Mouse (Mus musculus) ES-Bruce4 (cell line): ENCODE results near the gene Dusp5. TPM values are rescaled to one million over a fixed set of nuclear protein-coding genes. Genes with fewer than 3 reads are reported as not detected.

ENCODE experiments used
- H3K27ac ChIP-seq: 2 replicates; pipeline ENCODE4 v1.5.1; 2012; ENCODE audit warnings: low read length, inconsistent platforms; ENCODE audit not compliant: insufficient read depth
- H3K27me3 ChIP-seq: 2 replicates; pipeline ENCODE4 v1.6.1; 2012; ENCODE audit warnings: mild to moderate bottlenecking, low read length, inconsistent platforms; ENCODE audit not compliant: control insufficient read depth, poor library complexity, insufficient read depth, severe bottlenecking
- H3K36me3 ChIP-seq: 2 replicates; pipeline ENCODE4 v1.6.1; 2012; ENCODE audit warnings: inconsistent platforms, mild to moderate bottlenecking, low read length, moderate library complexity; ENCODE audit not compliant: control insufficient read depth, poor library complexity, insufficient read depth, severe bottlenecking
- H3K4me1 ChIP-seq: one replicate; pipeline ENCODE4 v1.8.1; 2011; ENCODE audit warnings: low read length; ENCODE audit not compliant: control insufficient read depth, insufficient read depth
- H3K4me3 ChIP-seq: 2 replicates; pipeline ENCODE4 v1.5.1; 2011; ENCODE audit warnings: low read depth, mild to moderate bottlenecking, low read length
- H3K9ac ChIP-seq: 2 replicates; pipeline ENCODE4 v1.6.1; 2012; ENCODE audit warnings: low read depth, mild to moderate bottlenecking, inconsistent platforms; ENCODE audit not compliant: poor library complexity, severe bottlenecking
- H3K9me3 ChIP-seq: replicated peaks from 2 replicates; pipeline ENCODE4 v1.6.1; 2012; ENCODE audit warnings: mild to moderate bottlenecking, low read length, inconsistent platforms; ENCODE audit not compliant: control insufficient read depth, poor library complexity, insufficient read depth, severe bottlenecking
- CTCF ChIP-seq: IDR thresholded peaks from one replicate; pipeline ENCODE4 v1.8.1; 2011; ENCODE audit warnings: low read depth, low read length
- EP300 ChIP-seq: IDR thresholded peaks from 2 replicates; pipeline ENCODE4 v1.6.1; 2011; ENCODE audit warnings: low read depth, low read length; ENCODE audit not compliant: insufficient read depth
- POLR2A ChIP-seq: IDR thresholded peaks from one replicate; pipeline ENCODE4 v1.8.1; 2011; ENCODE audit warnings: low read length; ENCODE audit not compliant: insufficient read depth
- polyA plus RNA-seq: library from polyadenylated mRNA; stranded (reverse); fragments of >200 nt; gene quantifications from 2 replicates; pipeline ENCODE4 v1.2.4, GENCODE M21; 2011; ENCODE audit warnings: low read depth; ENCODE audit not compliant: missing spikeins, insufficient read depth, insufficient read length

The Dusp5 gene
- polyA plus RNA-seq, 1 experiment = 15.2 TPM

- TF ChIP-seq POLR2A (no peak), EP300 (no peak), CTCF (no peak)
- H3K36me3 ChIP-seq = no peaks in the 10 kb centered on the region
These were observed 36.8 kb downstream of the Dusp5 start for GRCm38 (mm10) chr19:53565565-53566277.

GRCm38 (mm10) chr19:53567864-53568263, 39.0 kb downstream of the Dusp5 start:
- H3K4me3 ChIP-seq = no peak overlapping the region
- no peak overlapping the region for H3K9ac ChIP-seq
- H3K27ac ChIP-seq = no peak overlapping the region
- H3K36me3 ChIP-seq = no peaks in the 10 kb centered on the region
- TF ChIP-seq CTCF (no peak), POLR2A (no peak), EP300 (no peak)
- no peaks in the 10 kb centered on the region for H3K27me3 ChIP-seq
- H3K9me3 ChIP-seq = no peaks in the 10 kb centered on the region
- H3K4me1 ChIP-seq = no peaks in the 10 kb centered on the region

More at GRCm38 (mm10) chr19:53565565-53566277, 36.8 kb downstream of the Dusp5 start:
- Histone ChIP-seq H3K9me3 (no peaks in the 10 kb centered on the region), H3K4me3 (no peak overlapping the region), H3K9ac (no peak overlapping the region), H3K27me3 (no peaks in the 10 kb centered on the region), H3K4me1 (no peaks in the 10 kb centered on the region), H3K27ac (no peak overlapping the region)

- no peaks in the 10 kb centered on the region for H3K27me3 ChIP-seq
- no peak overlapping the region for H3K4me3 ChIP-seq
- H3K4me1 ChIP-seq = no peaks in the 10 kb centered on the region
- TF ChIP-seq POLR2A (no peak), EP300 (no peak), CTCF (no peak)
- H3K9me3 ChIP-seq = no peaks in the 10 kb centered on the region
- H3K36me3 ChIP-seq = no peaks in the 10 kb centered on the region
- H3K9ac ChIP-seq = no peak overlapping the region
- no peak overlapping the region for H3K27ac ChIP-seq
These were observed 39.6 kb downstream of the Dusp5 start for GRCm38 (mm10) chr19:53568553-53568952.

GRCm38 (mm10) chr19:53571056-53571455, 42.1 kb downstream of the Dusp5 start:
- Histone ChIP-seq H3K36me3 (no peaks in the 10 kb centered on the region), H3K4me3 (no peak overlapping the region), H3K4me1 (peaks cover 5% of the 10 kb centered on the region), H3K9ac (no peak overlapping the region), H3K27ac (no peak overlapping the region), H3K27me3 (no peaks in the 10 kb centered on the region), H3K9me3 (no peaks in the 10 kb centered on the region)
- TF ChIP-seq EP300 = no peak
- no peak for TF ChIP-seq POLR2A
- TF ChIP-seq CTCF = no peak

- no peak overlapping the region for H3K4me3 ChIP-seq
- H3K27me3 ChIP-seq = no peaks in the 10 kb centered on the region
- no peaks in the 10 kb centered on the region for H3K36me3 ChIP-seq
- peak overlapping the region; percentile 12; the same call in 1 of the 2 replicates for H3K9ac ChIP-seq
- peaks cover 5% of the 10 kb centered on the region for H3K4me1 ChIP-seq
- TF ChIP-seq EP300 (no peak), POLR2A (no peak), CTCF (no peak)
- peak overlapping the region; percentile 12; the same call in 1 of the 2 replicates for H3K27ac ChIP-seq
- no peaks in the 10 kb centered on the region for H3K9me3 ChIP-seq
These were observed 42.9 kb downstream of the Dusp5 start for GRCm38 (mm10) chr19:53571501-53572428.

- TF ChIP-seq CTCF (no peak), POLR2A (no peak), EP300 (no peak)
- Histone ChIP-seq H3K9ac (no peak overlapping the region), H3K4me1 (peaks cover 5% of the 10 kb centered on the region), H3K4me3 (no peak overlapping the region), H3K27me3 (no peaks in the 10 kb centered on the region), H3K36me3 (no peaks in the 10 kb centered on the region), H3K27ac (no peak overlapping the region), H3K9me3 (no peaks in the 10 kb centered on the region)
These were observed 43.7 kb downstream of the Dusp5 start for GRCm38 (mm10) chr19:53572607-53573006.
